Mouse (Mus musculus) testis, adult 2 months (tissue): ENCODE measurements at regions not wholly inside any gene's neighbourhood (a gene's known extent, or its start where the extent isn't known, plus 50 kb on each side); places are given as distances from the start of the nearest gene placed in this dataset.

Source experiments
- H3K27ac ChIP-seq: fragments of 200-500 bp; 2 replicates; pipeline ENCODE4 v1.5.1; 2012; ENCODE audit warnings: low read depth, low read length; ENCODE audit not compliant: control insufficient read depth, insufficient read depth
- H3K27me3 ChIP-seq: fragments of 200-500 bp; 2 replicates; pipeline ENCODE4 v1.6.1; 2012; ENCODE audit warnings: mild to moderate bottlenecking, low read length, moderate library complexity; ENCODE audit not compliant: control insufficient read depth, insufficient read depth
- H3K36me3 ChIP-seq: fragments of 200-500 bp; 2 replicates; pipeline ENCODE4 v1.6.1; 2012; ENCODE audit warnings: mild to moderate bottlenecking, low read length; ENCODE audit not compliant: control insufficient read depth, insufficient read depth
- H3K4me1 ChIP-seq: fragments of 200-500 bp; 2 replicates; pipeline ENCODE4 v1.6.1; 2012; ENCODE audit warnings: low read length; ENCODE audit not compliant: control insufficient read depth, insufficient read depth
- H3K4me3 ChIP-seq: fragments of 200-500 bp; 2 replicates; pipeline ENCODE4 v1.5.1; 2012; ENCODE audit warnings: low read depth, mild to moderate bottlenecking, low read length, moderate library complexity, mixed read lengths; ENCODE audit not compliant: control insufficient read depth
- CTCF ChIP-seq: fragments of 200-500 bp; IDR thresholded peaks from 2 replicates; pipeline ENCODE4 v1.5.1; 2012; ENCODE audit warnings: low read depth, mild to moderate bottlenecking, inconsistent platforms, low read length, moderate library complexity; ENCODE audit not compliant: control insufficient read depth, insufficient read depth, insufficient replicate concordance
- POLR2A ChIP-seq: fragments of 200-500 bp; IDR thresholded peaks from 2 replicates; pipeline ENCODE4 v1.6.1; 2012; ENCODE audit warnings: low read depth, mild to moderate bottlenecking, inconsistent platforms, low read length, moderate library complexity; ENCODE audit not compliant: control insufficient read depth

GRCm38 (mm10) chr11:48249315-48249714 lies 260.5 kb upstream of the Sgcd start:
- Histone ChIP-seq H3K27ac (no peak overlapping the region), H3K4me3 (no peak overlapping the region), H3K27me3 (no peaks in the 10 kb centered on the region), H3K36me3 (no peaks in the 10 kb centered on the region), H3K4me1 (no peaks in the 10 kb centered on the region)
- TF ChIP-seq POLR2A (no peak), CTCF (no peak)

- H3K27me3 ChIP-seq: no peaks in the 10 kb centered on the region
- TF ChIP-seq POLR2A: no peak
- TF ChIP-seq CTCF: no peak
These were observed 232.4 kb upstream of the Sgcd start for GRCm38 (mm10) chr11:48221156-48221555.

GRCm38 (mm10) chr11:48219157-48219556 lies 230.4 kb upstream of the Sgcd start:
- Histone ChIP-seq H3K27ac (no peak overlapping the region), H3K4me3 (no peak overlapping the region), H3K4me1 (no peaks in the 10 kb centered on the region), H3K27me3 (no peaks in the 10 kb centered on the region), H3K36me3 (no peaks in the 10 kb centered on the region)
- TF ChIP-seq CTCF (no peak), POLR2A (no peak)

More at GRCm38 (mm10) chr11:48221156-48221555, 232.4 kb upstream of the Sgcd start:
- Histone ChIP-seq H3K4me1 (no peaks in the 10 kb centered on the region), H3K27ac (no peak overlapping the region), H3K4me3 (no peak overlapping the region), H3K36me3 (no peaks in the 10 kb centered on the region)

GRCm38 (mm10) chr11:48216762-48217161 lies 228.0 kb upstream of the Sgcd start:
- no peaks in the 10 kb centered on the region for H3K36me3 ChIP-seq
- TF ChIP-seq POLR2A (no peak), CTCF (no peak)

GRCm38 (mm10) chr11:48186604-48187003 lies 197.8 kb upstream of the Sgcd start:
- Histone ChIP-seq H3K27ac (no peak overlapping the region), H3K4me1 (no peaks in the 10 kb centered on the region), H3K27me3 (no peaks in the 10 kb centered on the region), H3K4me3 (no peak overlapping the region), H3K36me3 (no peaks in the 10 kb centered on the region)
- TF ChIP-seq POLR2A (no peak), CTCF (no peak)

More at GRCm38 (mm10) chr11:48216762-48217161, 228.0 kb upstream of the Sgcd start:
- Histone ChIP-seq H3K27ac (no peak overlapping the region), H3K27me3 (no peaks in the 10 kb centered on the region), H3K4me3 (no peak overlapping the region), H3K4me1 (no peaks in the 10 kb centered on the region)

GRCm38 (mm10) chr11:48178943-48179342 lies 190.2 kb upstream of the Sgcd start:
- Histone ChIP-seq H3K36me3 (no peaks in the 10 kb centered on the region), H3K4me1 (no peaks in the 10 kb centered on the region), H3K27me3 (no peaks in the 10 kb centered on the region), H3K27ac (no peak overlapping the region), H3K4me3 (no peak overlapping the region)
- TF ChIP-seq CTCF (no peak), POLR2A (no peak)

- Histone ChIP-seq H3K4me1 (no peaks in the 10 kb centered on the region), H3K27me3 (no peaks in the 10 kb centered on the region), H3K4me3 (no peak overlapping the region), H3K27ac (no peak overlapping the region), H3K36me3 (no peaks in the 10 kb centered on the region)
- TF ChIP-seq POLR2A: no peak
- no peak for TF ChIP-seq CTCF
These were observed 189.4 kb upstream of the Sgcd start for GRCm38 (mm10) chr11:48178174-48178573.

GRCm38 (mm10) chr11:48176451-48176850 lies 187.7 kb upstream of the Sgcd start:
- Histone ChIP-seq H3K36me3 (no peaks in the 10 kb centered on the region), H3K27ac (no peak overlapping the region), H3K4me3 (no peak overlapping the region), H3K4me1 (no peaks in the 10 kb centered on the region), H3K27me3 (no peaks in the 10 kb centered on the region)
- no peak for TF ChIP-seq POLR2A
- no peak for TF ChIP-seq CTCF
